Mouse (Mus musculus): ENCODE measurements around the gene Adarb1.

Gene Adarb1

DNA sequence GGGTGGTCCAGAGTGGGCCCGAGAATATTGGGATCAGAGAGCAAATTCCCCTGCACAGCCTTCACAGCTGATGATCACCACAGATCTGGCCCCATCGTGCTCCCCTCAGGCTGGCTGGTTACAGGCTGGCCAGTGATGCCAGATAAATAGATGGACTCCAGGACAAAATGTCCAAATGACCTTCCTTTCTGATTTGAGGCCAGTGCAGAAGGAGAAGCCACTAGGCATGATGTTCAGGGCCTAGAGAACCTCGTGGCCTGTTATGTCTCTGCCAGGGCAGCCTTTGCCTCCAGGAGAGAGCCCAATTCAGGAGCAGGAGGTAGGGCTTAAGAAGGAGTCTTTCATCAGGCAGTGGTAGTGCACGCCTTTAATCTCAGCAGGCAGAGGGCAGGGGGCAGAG, 17.3 kb upstream of the Adarb1 start:
- no peak for DNase-seq (ENCODE audit: low read depth in 2 of 2, low spot score in 2 of 2)

DNA sequence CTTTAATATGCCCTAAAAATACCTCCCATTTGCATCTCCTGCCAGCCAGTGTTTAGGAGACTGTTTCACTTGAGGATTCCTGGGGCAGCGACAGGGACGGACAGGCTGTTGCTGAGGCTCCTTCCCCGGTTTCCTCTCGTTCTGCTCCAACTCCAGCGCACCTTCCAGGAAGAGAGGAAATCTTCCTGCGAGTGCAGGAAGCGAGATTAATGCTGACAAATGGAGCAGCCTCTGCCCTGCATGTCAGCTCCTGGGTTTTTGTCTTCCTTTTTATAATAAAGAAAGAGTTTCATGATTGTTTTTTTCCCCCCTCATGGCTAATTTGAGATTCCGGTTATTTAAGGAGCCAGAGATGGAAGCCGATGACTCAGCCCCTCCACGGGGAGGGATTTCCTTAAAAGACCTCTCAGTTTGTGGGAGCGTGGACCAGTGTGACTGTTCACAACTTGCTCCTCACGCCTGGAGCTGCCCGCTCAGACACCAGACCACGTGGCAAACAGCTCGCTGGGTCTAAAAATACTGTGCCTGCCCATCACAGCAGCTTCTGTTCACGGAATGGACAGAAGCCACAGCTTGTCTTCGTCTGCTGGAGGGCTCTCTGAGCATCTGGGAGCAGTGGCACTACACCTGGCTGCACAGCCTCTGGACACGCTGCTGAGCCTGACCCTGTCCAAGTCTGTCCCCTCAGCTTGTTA, 16.5 kb upstream of the Adarb1 start:
- DNase-seq (ENCODE audit: low read depth in 2 of 2, low spot score in 2 of 2): no peak

DNA sequence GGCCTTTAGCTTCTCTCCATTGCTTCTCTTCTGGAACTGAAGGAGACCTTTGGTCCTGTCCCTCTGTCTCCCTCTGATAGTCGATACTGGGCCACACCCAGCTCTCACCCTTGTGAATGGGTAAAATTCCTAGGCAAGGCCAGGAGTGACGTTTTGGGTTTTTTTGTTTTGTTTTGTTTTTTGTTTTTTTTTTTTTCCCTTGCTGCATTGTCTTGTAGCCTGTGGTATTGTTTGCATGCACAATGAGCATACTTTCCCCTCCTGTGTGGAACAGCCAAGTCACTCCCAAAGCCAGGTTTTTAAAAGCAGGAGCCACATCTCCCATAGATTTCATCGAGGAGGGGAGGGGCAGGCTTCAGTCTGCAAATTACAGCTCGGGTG, 16.0 kb upstream of the Adarb1 start:
- no peak for DNase-seq (ENCODE audit: low read depth in 2 of 2, low spot score in 2 of 2)

DNA sequence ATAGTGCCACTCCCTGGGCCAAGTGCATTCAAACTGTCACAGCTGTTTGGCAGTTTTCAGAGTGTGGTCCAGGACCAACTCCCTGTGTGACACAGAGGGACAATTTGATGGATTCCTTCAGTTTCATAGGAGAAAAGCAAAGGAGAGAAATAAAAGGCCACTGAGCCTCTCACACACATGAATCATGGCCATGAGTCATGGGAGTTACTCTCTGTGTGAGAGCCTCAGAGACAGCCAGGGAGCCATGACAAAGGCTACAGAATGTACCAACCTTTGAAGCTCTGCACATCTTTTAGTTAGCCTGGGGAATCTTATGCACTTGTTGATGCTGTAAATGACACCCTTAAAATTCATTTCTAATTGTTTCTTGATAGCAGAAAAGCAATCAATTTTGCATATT, 12.7 kb upstream of the Adarb1 start:
- no peak for DNase-seq (ENCODE audit: low read depth in 2 of 2, low spot score in 2 of 2)

DNA sequence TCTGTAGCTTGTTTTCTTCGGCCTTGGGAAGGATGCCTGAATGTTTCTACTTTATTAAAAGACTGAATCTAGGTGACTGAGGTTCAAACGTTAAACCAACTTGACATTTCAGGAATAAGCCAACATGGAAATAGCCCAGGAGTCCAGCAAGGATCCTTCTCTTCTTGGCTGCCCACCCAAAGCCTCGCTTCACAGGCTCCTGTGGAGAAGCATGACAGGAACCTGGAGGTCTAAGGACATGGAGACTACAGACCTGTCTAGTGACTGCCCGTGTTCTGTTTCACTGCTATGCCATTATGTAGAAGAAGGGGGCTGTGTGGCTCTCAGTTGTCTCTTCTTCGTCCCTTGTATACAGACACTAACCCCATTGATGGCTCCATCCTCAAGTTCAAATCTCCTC, 11.9 kb upstream of the Adarb1 start:
- DNase-seq (ENCODE audit: low read depth in 2 of 2, low spot score in 2 of 2): no peak

DNA sequence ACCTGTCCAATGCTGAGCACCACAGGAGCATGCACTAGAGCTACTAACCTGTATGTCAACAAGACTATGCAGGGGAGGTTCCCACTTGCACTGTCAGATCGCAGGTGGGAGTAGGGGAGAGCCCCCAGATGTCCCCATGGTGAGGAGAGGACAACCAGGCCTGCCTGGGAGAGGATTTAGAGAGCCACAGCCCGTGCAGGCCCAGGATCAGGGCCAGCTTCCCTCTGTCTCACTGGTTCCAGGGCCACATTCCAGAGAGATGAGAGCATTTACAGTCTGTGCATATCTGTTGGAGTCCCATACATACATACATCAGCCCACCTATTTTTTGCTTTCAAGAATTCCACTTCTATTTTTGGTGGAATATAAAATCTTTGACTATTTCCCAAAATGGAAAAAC, 9.5 kb upstream of the Adarb1 start:
- DNase-seq (ENCODE audit: low read depth in 2 of 2, low spot score in 2 of 2): no peak

DNA sequence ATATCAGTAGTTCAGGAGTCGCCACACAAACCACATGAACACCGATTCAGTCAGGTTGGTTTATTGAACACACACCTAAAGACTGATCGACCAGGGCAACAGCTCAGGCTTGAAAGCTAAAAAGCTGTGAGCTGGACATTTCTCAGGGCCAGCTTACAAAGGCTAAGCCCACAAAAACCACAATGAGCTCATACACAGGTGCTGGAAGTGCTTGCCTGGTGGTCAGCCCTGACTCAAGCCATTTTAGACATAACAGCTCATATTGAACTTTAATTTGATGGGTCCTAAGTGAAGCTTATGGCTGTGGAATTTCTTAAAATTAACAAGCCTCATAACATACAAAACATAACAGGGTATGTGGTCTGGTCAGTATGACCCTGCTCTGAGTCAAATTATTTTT, 2.1 kb upstream of the Adarb1 start:
- DNase-seq (ENCODE audit: low read depth in 2 of 2, low spot score in 2 of 2): no peak

DNA sequence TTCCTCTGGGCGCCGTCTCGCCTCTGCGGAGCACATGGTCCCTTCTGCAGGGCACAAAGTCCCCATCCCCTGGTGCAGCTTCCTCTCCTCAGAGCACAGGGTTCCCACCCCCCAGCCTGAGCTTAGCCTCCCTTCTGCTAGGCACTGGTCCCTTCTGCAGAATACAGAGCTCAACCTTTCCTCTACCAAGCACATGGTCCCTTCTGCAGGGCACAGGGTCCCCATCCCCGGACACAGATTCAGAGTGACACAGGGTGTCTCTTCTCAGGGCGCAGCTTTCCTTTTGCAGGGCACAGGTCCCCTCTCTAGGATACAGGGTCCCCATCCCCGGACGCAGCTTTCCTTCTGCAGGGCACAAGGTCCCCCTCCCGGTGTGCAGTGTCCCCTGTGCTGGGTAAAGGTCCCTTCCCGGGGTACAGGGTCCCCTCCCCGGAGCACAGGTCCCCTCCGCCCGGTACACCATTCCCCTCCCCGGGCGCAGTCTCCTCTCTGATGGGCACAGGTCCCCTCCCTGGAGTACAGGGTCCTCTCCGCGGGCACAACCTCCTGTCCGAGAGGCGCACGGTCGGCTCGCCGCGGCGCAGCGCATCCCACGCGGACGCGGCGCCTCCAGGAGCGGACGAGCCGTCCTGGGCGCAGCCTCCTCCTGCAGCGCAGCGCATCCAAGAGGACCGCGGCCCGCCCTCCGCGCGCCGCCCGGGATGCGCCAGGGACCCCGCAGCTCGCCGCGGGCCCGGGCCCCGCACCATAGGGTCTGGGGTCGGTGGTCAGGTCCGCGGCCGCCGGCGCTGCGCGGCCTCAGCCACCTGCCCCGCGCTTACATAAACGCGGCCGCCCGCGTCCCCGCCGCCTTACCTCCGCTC, 599 bp downstream of the Adarb1 start:
- peak in 1 of 2 experiments; percentile 7 for DNase-seq (ENCODE audit: low read depth in 2 of 2, low spot score in 2 of 2)

DNA sequence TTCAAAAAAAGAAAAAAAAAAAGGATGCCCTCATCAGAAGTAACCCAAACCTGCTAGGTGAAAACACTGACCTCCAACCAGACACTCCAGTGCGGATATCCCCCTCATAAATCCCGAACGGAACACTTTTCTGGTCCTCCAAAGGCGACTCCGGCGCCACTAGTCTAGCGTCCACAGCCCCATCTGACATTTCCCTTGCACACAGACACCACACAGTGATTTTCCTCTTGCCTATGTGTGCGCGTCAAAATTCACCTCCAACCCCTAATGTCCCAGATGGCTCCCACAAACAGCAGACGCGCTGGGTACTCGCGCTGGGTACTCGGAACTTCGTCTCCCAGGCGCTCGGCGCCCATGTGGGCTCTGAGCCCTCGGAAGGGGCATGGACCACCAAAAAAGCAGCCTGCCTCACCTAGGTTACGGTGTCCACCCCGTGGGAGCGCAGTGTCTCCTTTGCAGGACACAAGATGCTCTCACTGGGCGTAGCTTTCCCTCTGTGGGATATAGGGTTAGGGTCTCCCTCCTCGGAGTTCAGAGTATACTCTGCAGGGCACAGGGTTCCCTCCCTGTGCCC, 1.3 kb downstream of the Adarb1 start:
- no peak for DNase-seq (ENCODE audit: low read depth in 2 of 2, low spot score in 2 of 2)

DNA sequence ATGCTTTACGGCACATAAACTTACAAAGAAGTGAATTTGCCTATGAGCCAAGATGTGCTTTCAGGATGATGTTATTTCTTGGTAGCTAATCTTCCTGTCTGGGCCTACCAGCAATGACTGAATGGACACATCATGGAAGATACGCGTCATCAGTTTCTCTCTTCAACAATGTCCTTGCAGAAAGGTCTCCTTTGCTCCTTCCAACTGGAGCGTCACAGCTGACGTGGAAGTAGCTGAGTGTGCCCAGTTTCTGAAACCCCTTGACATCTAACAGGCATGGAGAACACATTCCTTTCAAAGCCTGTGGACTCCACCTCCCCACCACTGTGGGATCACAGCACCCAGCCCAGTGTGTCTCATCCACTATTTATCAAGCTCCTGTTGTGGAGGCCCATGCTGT, 2.2 kb downstream of the Adarb1 start:
- DNase-seq (ENCODE audit: low read depth in 2 of 2, low spot score in 2 of 2): no peak

DNA sequence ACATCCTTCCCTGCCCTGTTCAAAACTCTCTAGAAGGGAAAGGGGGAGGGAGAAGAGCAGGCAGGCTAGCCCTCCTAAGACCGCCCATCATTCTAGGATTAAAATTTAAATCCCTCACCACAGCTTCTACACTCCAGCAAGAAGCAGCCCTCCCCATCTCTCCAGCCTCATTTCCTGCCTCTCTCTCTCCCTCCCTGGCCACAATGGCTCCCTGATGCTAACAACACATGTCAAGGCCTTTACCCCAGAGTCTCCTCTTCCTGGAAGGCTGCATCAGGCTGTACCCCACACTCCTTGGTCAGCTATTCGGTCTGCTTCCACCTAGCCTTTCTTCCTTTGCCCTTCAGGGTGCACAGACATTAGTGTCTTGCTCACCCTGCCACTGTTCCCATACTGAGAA, 4.3 kb downstream of the Adarb1 start:
- no peak for DNase-seq (ENCODE audit: low read depth in 2 of 2, low spot score in 2 of 2)

DNA sequence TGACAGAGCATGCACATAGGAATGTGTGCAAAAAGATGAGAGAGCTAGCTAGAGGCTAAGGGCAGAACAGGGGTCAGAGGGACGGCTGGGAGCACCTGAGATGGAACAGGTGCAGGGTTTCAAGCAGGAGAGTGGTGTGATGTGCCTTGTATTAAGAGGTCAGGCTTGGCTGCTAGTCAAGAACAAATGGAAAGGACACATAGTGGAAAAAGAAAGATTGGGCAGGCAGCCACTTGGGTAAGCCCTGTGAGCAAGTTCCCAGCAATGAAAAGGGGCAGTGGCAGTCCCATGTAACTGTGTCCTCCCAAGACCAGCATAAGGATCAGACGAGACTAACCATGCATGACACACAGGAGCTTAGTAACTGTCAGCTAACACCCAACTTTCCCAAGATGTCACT, 8.9 kb downstream of the Adarb1 start:
- DNase-seq (ENCODE audit: low read depth in 2 of 2, low spot score in 2 of 2): no peak

DNA sequence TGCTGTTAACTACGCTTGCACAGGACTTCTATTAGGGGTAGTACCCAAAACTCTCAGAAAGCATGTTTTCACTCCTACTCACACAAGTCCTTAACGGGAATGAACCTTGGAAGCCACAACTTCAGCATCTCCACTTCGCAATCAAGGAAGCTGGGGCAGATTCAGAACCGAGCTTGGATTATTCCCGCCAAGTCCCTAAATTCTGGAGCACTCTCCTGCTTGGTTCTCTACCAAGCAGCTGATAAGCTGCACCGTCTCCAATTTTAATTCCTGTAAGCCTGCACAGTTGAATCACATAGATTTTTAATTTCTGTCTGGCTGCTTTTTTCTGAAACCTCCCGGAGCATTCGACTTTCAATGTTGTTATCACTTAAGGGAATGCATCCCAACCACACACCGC, 9.8 kb downstream of the Adarb1 start:
- no peak for DNase-seq (ENCODE audit: low read depth in 2 of 2, low spot score in 2 of 2)

DNA sequence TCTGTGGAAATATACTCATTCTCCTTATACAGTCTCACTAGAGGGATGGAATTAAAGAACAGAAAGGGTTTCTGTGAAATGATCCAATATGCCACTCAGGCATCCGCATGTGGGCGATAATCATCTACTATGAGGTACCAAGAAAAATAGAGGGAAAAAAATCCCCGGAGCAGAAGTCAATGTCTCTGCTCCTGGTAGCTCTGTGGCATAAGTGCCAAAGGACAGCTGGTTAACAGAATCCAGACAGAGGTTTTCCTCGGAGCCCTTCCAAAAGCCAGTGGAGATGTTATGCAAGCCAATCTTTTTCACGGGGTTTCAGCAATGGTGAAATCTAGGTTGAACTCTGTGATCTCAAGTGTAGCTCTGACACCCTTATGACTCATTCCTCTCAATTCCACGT, 11.6 kb downstream of the Adarb1 start:
- no peak for DNase-seq (ENCODE audit: low read depth in 2 of 2, low spot score in 2 of 2)

DNA sequence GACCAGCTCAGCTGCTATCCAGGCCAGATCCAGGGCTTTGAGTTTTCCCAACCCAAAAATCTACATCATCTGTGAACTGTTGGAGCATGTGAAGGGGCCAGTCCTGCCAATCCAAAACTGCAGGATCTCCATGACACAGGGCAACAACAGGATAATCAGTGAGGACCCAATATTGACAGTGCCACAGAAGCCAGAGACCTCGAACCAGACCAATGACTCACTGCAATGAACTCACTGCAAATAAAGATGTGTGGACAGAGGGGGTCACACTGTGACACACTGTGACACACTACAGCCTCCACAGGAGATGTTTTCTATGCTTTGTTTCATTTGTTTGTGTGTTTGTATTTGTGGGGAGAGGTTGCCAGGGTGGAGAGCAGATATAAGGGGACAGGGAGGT, 15.6 kb downstream of the Adarb1 start:
- no peak for DNase-seq (ENCODE audit: low read depth in 2 of 2, low spot score in 2 of 2)

DNA sequence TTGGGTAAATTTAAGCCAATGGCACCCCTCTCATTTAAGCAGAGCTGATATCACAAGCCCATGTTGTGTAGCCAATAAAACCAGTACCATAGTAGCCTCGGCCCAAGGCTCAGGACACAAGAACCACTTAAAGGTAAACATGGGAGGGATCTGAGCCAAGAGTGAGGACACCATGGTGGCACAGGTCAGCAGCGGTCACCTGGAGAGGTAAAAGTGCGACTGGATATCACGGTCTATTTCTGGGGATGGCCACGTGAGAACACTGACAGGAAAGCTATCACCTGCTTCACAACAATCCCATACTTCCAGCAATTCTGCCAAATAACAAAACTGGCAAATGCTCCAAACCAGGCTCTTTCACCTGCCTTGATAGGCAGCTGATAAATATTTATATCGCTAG, 17.0 kb downstream of the Adarb1 start:
- no peak for DNase-seq (ENCODE audit: low read depth in 2 of 2, low spot score in 2 of 2)

DNA sequence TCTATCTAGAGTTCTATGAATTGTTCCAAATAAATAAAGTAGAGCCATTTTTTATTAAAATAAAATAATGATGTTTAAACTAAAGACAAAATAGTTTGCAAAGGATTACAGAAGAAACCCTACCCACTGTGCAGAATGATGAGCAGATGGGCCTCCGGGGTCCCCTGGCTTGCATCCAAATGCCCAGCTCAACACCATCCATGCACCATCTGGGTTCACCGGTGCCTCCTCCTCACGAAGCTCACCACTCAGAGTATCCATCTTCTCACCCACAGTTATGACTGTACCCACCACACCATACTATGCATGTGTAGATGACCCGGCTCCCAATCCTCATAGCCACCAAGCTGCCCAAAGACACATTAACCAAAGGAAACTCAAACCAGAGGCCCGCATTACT, 18.1 kb downstream of the Adarb1 start:
- DNase-seq (ENCODE audit: low read depth in 2 of 2, low spot score in 2 of 2): no peak

DNA sequence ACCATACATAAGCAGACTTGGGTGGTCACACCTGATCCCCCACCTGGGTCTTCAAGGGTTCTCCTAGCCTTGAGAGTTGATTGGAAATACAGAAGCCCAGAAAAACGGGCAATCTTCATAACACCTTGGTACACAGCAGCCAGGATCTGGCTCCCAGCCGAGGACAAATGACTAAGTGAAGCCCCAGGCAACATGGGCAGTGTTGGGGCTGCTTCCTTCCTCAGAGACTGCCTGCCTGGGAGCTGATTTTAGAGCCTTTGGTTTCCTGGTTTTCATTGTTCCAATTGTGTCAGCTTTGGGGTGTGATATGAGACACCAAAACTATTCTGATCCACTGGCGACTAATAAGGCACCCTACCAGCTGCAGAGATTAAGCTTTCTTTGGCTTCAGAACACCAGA, 20.0 kb downstream of the Adarb1 start:
- no peak for DNase-seq (ENCODE audit: low read depth in 2 of 2, low spot score in 2 of 2)

DNA sequence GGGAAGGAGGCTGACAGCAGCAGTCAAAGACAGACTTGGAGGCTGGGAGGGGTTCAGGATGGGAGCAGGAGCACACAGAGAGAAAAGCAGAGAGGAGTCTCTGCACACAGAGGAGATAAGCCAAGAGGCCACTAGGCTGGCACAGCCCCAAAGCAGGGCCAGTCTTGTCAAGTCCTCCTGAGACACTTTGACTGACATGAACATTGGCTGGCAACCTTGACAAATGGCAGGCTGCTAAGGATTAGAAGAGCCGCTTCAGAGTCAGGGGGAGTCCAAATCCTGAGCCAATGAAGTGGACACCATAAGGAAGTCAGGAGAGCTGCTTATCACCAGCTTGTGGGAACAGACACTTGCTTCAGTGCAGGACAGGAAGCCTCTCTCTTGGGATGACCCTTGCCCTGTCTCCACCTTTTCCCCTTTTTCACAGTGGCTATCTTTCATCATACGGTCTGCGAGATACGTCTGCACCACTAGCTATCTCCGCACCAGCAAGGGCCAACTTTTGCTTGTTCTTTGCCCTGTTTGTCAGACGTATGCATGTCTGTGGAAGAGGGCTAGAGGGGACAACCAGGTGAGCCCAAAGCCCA, 20.9 kb downstream of the Adarb1 start:
- DNase-seq (ENCODE audit: low read depth in 2 of 2, low spot score in 2 of 2): no peak

DNA sequence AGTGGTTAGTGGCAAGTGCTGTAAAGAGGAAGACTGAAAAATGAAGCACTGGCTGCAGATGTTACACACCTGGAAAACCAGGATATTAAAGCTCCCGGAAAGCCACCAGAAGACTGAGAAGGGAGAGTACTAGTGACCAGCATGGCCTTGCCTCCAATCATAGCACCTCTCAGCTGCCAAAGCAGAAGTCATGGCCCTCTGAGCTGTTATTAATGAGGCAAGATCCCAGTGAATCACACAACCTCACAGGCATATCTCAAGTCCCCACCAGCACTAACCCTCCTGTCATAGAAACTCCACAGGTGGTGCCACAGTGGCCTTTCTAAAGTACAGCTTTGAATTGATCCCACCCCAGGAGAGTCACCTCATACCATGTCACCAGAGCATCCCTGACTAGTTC, 22.1 kb downstream of the Adarb1 start:
- no peak for DNase-seq (ENCODE audit: low read depth in 2 of 2, low spot score in 2 of 2)

DNA sequence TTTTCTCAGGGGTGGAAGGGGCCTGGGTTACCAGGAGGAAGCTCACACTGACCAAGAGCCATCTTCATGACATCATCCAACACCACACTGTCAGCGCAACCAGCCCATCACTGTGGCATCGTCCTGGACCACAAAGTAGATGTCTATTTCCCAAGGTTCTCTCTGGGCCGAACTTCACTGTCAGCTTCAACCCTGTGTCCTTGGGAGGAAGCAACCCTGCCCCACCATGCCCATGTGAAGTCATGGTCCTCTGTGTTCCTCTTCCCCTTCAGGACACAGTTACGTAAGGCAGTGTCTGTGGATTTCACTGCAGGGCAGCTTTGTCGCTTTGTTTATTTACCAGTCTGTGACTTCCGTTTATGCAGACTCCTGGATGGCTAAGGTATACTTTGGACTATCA, 27.0 kb downstream of the Adarb1 start:
- no peak for DNase-seq (ENCODE audit: low read depth in 2 of 2, low spot score in 2 of 2)

DNA sequence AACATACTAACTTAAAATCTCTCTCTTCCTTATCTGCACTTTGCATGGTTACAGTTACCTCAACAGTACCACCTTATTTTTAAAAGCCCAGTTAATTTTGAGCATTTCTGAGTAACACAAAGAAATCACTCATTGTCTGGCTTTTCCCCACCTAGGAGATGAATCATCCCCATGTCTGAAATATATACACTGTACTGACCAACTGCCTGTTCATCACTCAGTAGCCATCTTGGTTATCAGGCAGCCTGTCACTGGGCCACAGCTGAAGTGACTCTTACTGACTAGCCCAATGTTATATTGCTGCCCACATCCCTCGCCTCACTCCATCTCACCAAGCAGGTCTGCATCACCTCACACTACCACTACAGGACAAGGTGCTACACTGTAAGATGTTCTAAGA, 30.5 kb downstream of the Adarb1 start:
- no peak for DNase-seq (ENCODE audit: low read depth in 2 of 2, low spot score in 2 of 2)

All from CD8-positive naive resting alpha-beta T cell, adult 2 months (primary cell).